Mouse (Mus musculus): Measurements from ENCODE around the gene F2rl3. TPM values are rescaled to one million over a fixed set of nuclear protein-coding genes. Genes with fewer than 3 reads are reported as not detected.

F2rl3 gene
- polyA plus RNA-seq, 1 experiment: 18.8 TPM

DNA sequence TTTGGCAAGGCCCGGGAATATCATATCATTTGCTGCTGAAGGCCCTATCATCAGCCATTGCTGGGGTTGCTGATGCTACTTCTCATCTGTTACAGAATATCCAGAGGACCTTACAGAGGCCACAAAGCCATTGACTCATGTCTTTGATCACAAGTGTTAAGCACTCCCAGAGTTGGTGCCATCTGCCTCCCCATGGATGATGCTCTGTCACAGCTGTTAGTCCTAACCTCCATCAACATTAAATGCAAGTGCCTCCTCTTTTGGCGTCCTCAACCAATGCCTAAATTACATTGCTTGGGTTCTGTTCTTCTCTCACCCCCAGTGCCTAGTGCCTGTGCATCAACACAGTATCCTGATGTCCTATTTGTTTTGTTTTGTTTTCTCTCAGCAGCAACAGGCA, 39.9 kb downstream of the F2rl3 start:
- H3K4me3 ChIP-seq (ENCODE audit: control insufficient read depth, insufficient read depth, low read length): no peak overlapping the region
- 91% methylated on average over 2 of the region's 2 CpGs for WGBS
- no peaks in the 10 kb centered on the region for H3K4me1 ChIP-seq (replicated peaks; ENCODE audit: control insufficient read depth, insufficient read depth, low read length)
- no peaks in the 10 kb centered on the region for H3K36me3 ChIP-seq (ENCODE audit: control insufficient read depth, insufficient read depth, low read length)
- H3K27me3 ChIP-seq (ENCODE audit: control insufficient read depth, insufficient read depth, low read length): no peaks in the 10 kb centered on the region
- no peak for TF ChIP-seq POLR2A (IDR thresholded peaks at IDR 0.05; ENCODE audit: control insufficient read depth, extremely low read depth, insufficient read depth, low read length, poor library complexity)
- no peak for TF ChIP-seq CTCF (IDR thresholded peaks at IDR 0.05; ENCODE audit: borderline replicate concordance, control insufficient read depth, extremely low read depth, insufficient read depth, low read length, poor library complexity)
- no peak overlapping the region for H3K27ac ChIP-seq (ENCODE audit: control insufficient read depth, insufficient read depth, low read length)
- no peak for DNase-seq

DNA sequence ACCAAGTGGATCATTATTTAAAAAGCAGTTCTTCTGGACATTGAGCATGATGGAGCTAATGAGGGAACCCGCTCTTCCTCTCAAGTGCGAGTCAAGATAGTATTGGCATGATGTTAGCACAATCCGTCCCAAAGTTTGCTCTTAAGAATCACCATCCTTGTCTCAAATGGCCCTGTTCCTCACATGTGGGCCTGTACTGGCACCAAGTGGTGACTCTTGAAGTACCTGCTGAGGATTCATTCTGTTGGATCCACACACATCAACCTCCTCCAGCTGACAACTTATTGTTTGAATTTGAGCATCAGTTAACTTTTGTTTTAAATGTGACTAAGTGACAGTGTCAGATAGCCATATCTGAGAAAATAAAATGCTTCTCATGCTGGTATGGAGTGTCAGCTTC, 51.0 kb downstream of the F2rl3 start:
- H3K27ac ChIP-seq (ENCODE audit: control insufficient read depth, insufficient read depth, low read length): no peak overlapping the region
- no peak for DNase-seq
- H3K36me3 ChIP-seq (ENCODE audit: control insufficient read depth, insufficient read depth, low read length): no peaks in the 10 kb centered on the region
- no peaks in the 10 kb centered on the region for H3K27me3 ChIP-seq (ENCODE audit: control insufficient read depth, insufficient read depth, low read length)
- H3K4me3 ChIP-seq (ENCODE audit: control insufficient read depth, insufficient read depth, low read length): no peak overlapping the region
- no peak for TF ChIP-seq CTCF (IDR thresholded peaks at IDR 0.05; ENCODE audit: borderline replicate concordance, control insufficient read depth, extremely low read depth, insufficient read depth, low read length, poor library complexity)
- no peak for TF ChIP-seq POLR2A (IDR thresholded peaks at IDR 0.05; ENCODE audit: control insufficient read depth, extremely low read depth, insufficient read depth, low read length, poor library complexity)
- WGBS: 91% methylated on average over 3 of the region's 3 CpGs
- peaks cover 5% of the 10 kb centered on the region for H3K4me1 ChIP-seq (replicated peaks; ENCODE audit: control insufficient read depth, insufficient read depth, low read length)

Other genes starting within 250 kb of the F2rl3 start
- 26.3 and 32.1 TPM in 2 replicates for gene Med26, start 213.6 kb upstream of the F2rl3 start, polyA plus RNA-seq (2012; rRNA removed)
- 66.4 and 79.2 TPM in 2 replicates for gene Smim7, start 190.8 kb upstream of the F2rl3 start, polyA plus RNA-seq (2012; rRNA removed)
- 23.2 and 56.1 TPM in 2 replicates for gene Tmem38a, start 189.8 kb upstream of the F2rl3 start, polyA plus RNA-seq (2012; rRNA removed)
- gene Nwd1, start 115.2 kb upstream of the F2rl3 start, polyA plus RNA-seq (2012; rRNA removed): 25.2 and 30.3 TPM in 2 replicates
- 394 and 423 TPM in 2 replicates for gene Sin3b, start 38.6 kb upstream of the F2rl3 start, polyA plus RNA-seq (2012; rRNA removed)